Mouse (Mus musculus) lung, adult 10 weeks (tissue): Measurements from ENCODE around the gene St3gal4. TPM values are rescaled to one million over a fixed set of nuclear protein-coding genes. Genes with fewer than 3 reads are reported as not detected.

ENCODE experiments used
- polyA plus RNA-seq: library from polyadenylated mRNA; stranded (reverse); fragments of 350-450 nt; fragmentation: Illumina TruSeq; extraction: RNeasy Lipid Tissue Mini Kit (QIAGEN cat#74804); gene quantifications from one replicate; pipeline ENCODE4 v1.2.3, GENCODE M21; 2014; ENCODE audit warnings: low read depth, low replicate concordance; ENCODE audit not compliant: insufficient read depth

St3gal4 gene
- polyA plus RNA-seq = 35.1 TPM

GRCm38 (mm10) chr9:35119168-35119567 lies at the start of gene St3gal4:
Gene St3gal4 (minus strand): TSS chr9:35119268.

Other genes starting within 250 kb of the St3gal4 start
- 27.4 TPM for gene Dcps, start 56.8 kb upstream of the St3gal4 start, polyA plus RNA-seq
- gene Srpr, start 80.9 kb upstream of the St3gal4 start, polyA plus RNA-seq = 61.6 TPM
- 3.4 TPM for gene Tirap, start 81.0 kb upstream of the St3gal4 start, polyA plus RNA-seq
- 16.0 TPM for gene Foxred1, start 91.8 kb upstream of the St3gal4 start, polyA plus RNA-seq
- 15.4 TPM for gene Fam118b, start 148.5 kb upstream of the St3gal4 start, polyA plus RNA-seq
- 13.8 TPM for gene Rpusd4, start 148.6 kb upstream of the St3gal4 start, polyA plus RNA-seq